Mouse (Mus musculus) cerebellum, adult 2 months (tissue): ENCODE measurements around the gene Zfp385a.

Source experiments
- CTCF ChIP-seq: fragments of 200-500 bp; IDR thresholded peaks from 2 replicates; pipeline ENCODE4 v1.5.1; 2011; ENCODE audit warnings: low read depth, mild to moderate bottlenecking, control low read depth, low read length, moderate library complexity, borderline replicate concordance; ENCODE audit not compliant: insufficient read depth
- POLR2A ChIP-seq: fragments of 200-500 bp; IDR thresholded peaks from 2 replicates; pipeline ENCODE4 v1.6.1; 2011; ENCODE audit warnings: low read length, control low read depth, borderline replicate concordance; ENCODE audit not compliant: insufficient read depth

- TF ChIP-seq CTCF (no peak), POLR2A (no peak)
Observed at GRCm38 (mm10) chr15:103305792-103306645, 33.9 kb downstream of the Zfp385a start.
